Mouse (Mus musculus): ENCODE data around the gene Slc29a3.
"Not testable (repeated sequence)": the region's sequence is repeated elsewhere in the genome, so short reads cannot be mapped to it uniquely, and the experiment has no call there.

The Slc29a3 gene

GRCm38 (mm10) chr10:60767400-60767799 is 14.8 kb upstream of the Slc29a3 start:
- DNase-seq (ENCODE audit: low read depth, low spot score) = no peak

- DNase-seq (ENCODE audit: low read depth, low spot score) = no peak
Measured at GRCm38 (mm10) chr10:60762126-60762525, 9.5 kb upstream of the Slc29a3 start.

GRCm38 (mm10) chr10:60760377-60760776 is 7.8 kb upstream of the Slc29a3 start:
- peak; percentile 83 for DNase-seq (ENCODE audit: low read depth, low spot score)

GRCm38 (mm10) chr10:60756992-60757391 is 4.4 kb upstream of the Slc29a3 start:
- no peak for DNase-seq (ENCODE audit: low read depth, low spot score)

- DNase-seq (ENCODE audit: low read depth, low spot score) = no peak
Measured at GRCm38 (mm10) chr10:60756146-60756545, 3.6 kb upstream of the Slc29a3 start.

GRCm38 (mm10) chr10:60753941-60754340 is 1.3 kb upstream of the Slc29a3 start:
- no peak for DNase-seq (ENCODE audit: low read depth, low spot score)

GRCm38 (mm10) chr10:60753261-60753660 is 667 bp upstream of the Slc29a3 start:
- no peak for DNase-seq (ENCODE audit: low read depth, low spot score)

GRCm38 (mm10) chr10:60747667-60748212 is 4.9 kb downstream of the Slc29a3 start:
- no peak for DNase-seq (ENCODE audit: low read depth, low spot score)

GRCm38 (mm10) chr10:60746512-60746911 is 6.1 kb downstream of the Slc29a3 start:
- no peak for DNase-seq (ENCODE audit: low read depth, low spot score)

GRCm38 (mm10) chr10:60744543-60745290 is 7.9 kb downstream of the Slc29a3 start:
- DNase-seq (ENCODE audit: low read depth, low spot score) = no peak

GRCm38 (mm10) chr10:60743681-60744080 is 8.9 kb downstream of the Slc29a3 start:
- DNase-seq (ENCODE audit: low read depth, low spot score) = no peak

- no peak for DNase-seq (ENCODE audit: low read depth, low spot score)
Measured at GRCm38 (mm10) chr10:60742942-60743341, 9.7 kb downstream of the Slc29a3 start.

GRCm38 (mm10) chr10:60742296-60742695 is 10.3 kb downstream of the Slc29a3 start:
- DNase-seq (ENCODE audit: low read depth, low spot score) = not testable (repeated sequence)

- DNase-seq (ENCODE audit: low read depth, low spot score) = no peak
Measured at GRCm38 (mm10) chr10:60741435-60741834, 11.2 kb downstream of the Slc29a3 start.

GRCm38 (mm10) chr10:60739619-60740363 is 12.8 kb downstream of the Slc29a3 start:
- DNase-seq (ENCODE audit: low read depth, low spot score) = no peak

GRCm38 (mm10) chr10:60737886-60738640 is 14.5 kb downstream of the Slc29a3 start:
- no peak for DNase-seq (ENCODE audit: low read depth, low spot score)

- no peak for DNase-seq (ENCODE audit: low read depth, low spot score)
Measured at GRCm38 (mm10) chr10:60737169-60737728, 15.3 kb downstream of the Slc29a3 start.

GRCm38 (mm10) chr10:60735737-60736136 is 16.9 kb downstream of the Slc29a3 start:
- no peak for DNase-seq (ENCODE audit: low read depth, low spot score)

GRCm38 (mm10) chr10:60733471-60733870 is 19.1 kb downstream of the Slc29a3 start:
- no peak for DNase-seq (ENCODE audit: low read depth, low spot score)

GRCm38 (mm10) chr10:60732397-60732861 is 20.2 kb downstream of the Slc29a3 start:
- no peak for DNase-seq (ENCODE audit: low read depth, low spot score)

- no peak for DNase-seq (ENCODE audit: low read depth, low spot score)
Measured at GRCm38 (mm10) chr10:60731742-60732141, 20.9 kb downstream of the Slc29a3 start.

Measured in WW6 (cell line).